Mouse (Mus musculus) CH12.LX (cell line): Measurements from ENCODE around the gene Dennd1a. TPM values are rescaled to one million over a fixed set of nuclear protein-coding genes. Genes with fewer than 3 reads are reported as not detected.

Experiments
- DNase-seq: peaks from one replicate; pipeline ENCODE4 v3.0.0-alpha.2; 2013; ENCODE audit errors: extremely low read depth
- H3K27ac ChIP-seq: 2 replicates; pipeline ENCODE4 v1.5.1; 2012; ENCODE audit warnings: low read depth, mild to moderate bottlenecking, control low read depth, moderate library complexity; ENCODE audit not compliant: insufficient read depth
- H3K27me3 ChIP-seq: replicated peaks from 2 replicates; pipeline ENCODE3; 2012; ENCODE audit warnings: inconsistent platforms
- H3K36me3 ChIP-seq, 2 experiments: replicated peaks in 1 of 2; 2 replicates each; pipeline versions ENCODE3 to v1.6.1; 2012; ENCODE audit warnings: inconsistent platforms in 1 of 2, low read length in 1 of 2, mild to moderate bottlenecking in 1 of 2, mixed read lengths in 1 of 2, moderate library complexity in 1 of 2; ENCODE audit not compliant: control insufficient read depth in 1 of 2, insufficient read depth in 1 of 2
- H3K4me1 ChIP-seq, 2 experiments: 2 replicates each; pipeline ENCODE4 v1.6.1; 2012; ENCODE audit warnings: inconsistent platforms in 1 of 2, moderate library complexity in 1 of 2; ENCODE audit not compliant: insufficient read depth in 2 of 2, control insufficient read depth in 1 of 2
- H3K4me2 ChIP-seq: 2 replicates; pipeline ENCODE4 v1.6.1; 2012; ENCODE audit warnings: low read depth, mild to moderate bottlenecking, control low read depth; ENCODE audit not compliant: poor library complexity, insufficient read depth, severe bottlenecking
- H3K4me3 ChIP-seq, 3 experiments: fragments of 150-350 bp in 1 of 3; sonication (generic) in 1 of 3; replicated peaks in 1 of 3; 2 replicates each; pipeline versions ENCODE3 to v1.5.1; 2011 to 2012; ENCODE audit warnings: low read depth in 2 of 3, low read length in 2 of 3, mild to moderate bottlenecking in 2 of 3, moderate library complexity in 2 of 3, control low read depth in 1 of 3, improper control_type of control experiment in 1 of 3, inconsistent platforms in 1 of 3, mixed read lengths in 1 of 3; ENCODE audit not compliant: poor library complexity in 1 of 3
- H3K79me2 ChIP-seq: replicated peaks from 2 replicates; pipeline ENCODE4 v1.6.1; 2012; ENCODE audit warnings: mild to moderate bottlenecking, moderate library complexity; ENCODE audit not compliant: control insufficient read depth, poor library complexity, insufficient read depth, severe bottlenecking; ENCODE audit errors: extremely low read depth
- H3K9ac ChIP-seq: 2 replicates; pipeline ENCODE4 v1.6.1; 2012; ENCODE audit warnings: low read depth, mild to moderate bottlenecking, control low read depth, moderate library complexity; ENCODE audit not compliant: insufficient read depth
- H3K9me3 ChIP-seq: replicated peaks from 2 replicates; pipeline ENCODE3; 2012; ENCODE audit warnings: low read length, inconsistent platforms, mixed read lengths
- CHD2 ChIP-seq: IDR thresholded peaks from 2 replicates; pipeline ENCODE4 v1.6.1; 2011; ENCODE audit warnings: low read length, improper control_type of control experiment
- E2F4 ChIP-seq: IDR thresholded peaks from 2 replicates; pipeline ENCODE4 v1.6.1; 2011; ENCODE audit warnings: low read depth, low read length, improper control_type of control experiment; ENCODE audit not compliant: insufficient replicate concordance
- ELF1 ChIP-seq: IDR thresholded peaks from 2 replicates; pipeline ENCODE4 v1.6.1; 2014; ENCODE audit warnings: low read depth, mild to moderate bottlenecking, inconsistent platforms, low read length, improper control_type of control experiment
- EP300 ChIP-seq: IDR thresholded peaks from 2 replicates; pipeline ENCODE4 v1.6.1; 2011; ENCODE audit warnings: low read length, improper control_type of control experiment
- ETS1 ChIP-seq: conservative IDR thresholded peaks from 2 replicates; pipeline ENCODE4 v1.6.1; 2012; ENCODE audit warnings: low read depth, mild to moderate bottlenecking, inconsistent platforms, low read length, improper control_type of control experiment, moderate library complexity
- GABPA ChIP-seq: IDR thresholded peaks from 2 replicates; pipeline ENCODE4 v1.6.1; 2012; ENCODE audit warnings: low read depth, low read length, improper control_type of control experiment, inconsistent platforms; ENCODE audit not compliant: insufficient replicate concordance
- HCFC1 ChIP-seq: IDR thresholded peaks from 2 replicates; pipeline ENCODE4 v1.6.1; 2012; ENCODE audit warnings: low read depth, mild to moderate bottlenecking, inconsistent platforms, low read length, improper control_type of control experiment
- IRF4 ChIP-seq: IDR thresholded peaks from 2 replicates; pipeline ENCODE4 v1.6.1; 2014; ENCODE audit warnings: low read depth, mild to moderate bottlenecking, inconsistent platforms, low read length, improper control_type of control experiment
- JUND ChIP-seq: conservative IDR thresholded peaks from 2 replicates; pipeline ENCODE4 v1.6.1; 2011; ENCODE audit warnings: low read depth, low read length, improper control_type of control experiment
- KAT2A ChIP-seq: IDR thresholded peaks from 2 replicates; pipeline ENCODE4 v1.6.1; 2012; ENCODE audit warnings: low read length, improper control_type of control experiment, inconsistent platforms; ENCODE audit not compliant: insufficient replicate concordance
- MAFK ChIP-seq: IDR thresholded peaks from 2 replicates; pipeline ENCODE4 v1.6.1; 2011; ENCODE audit warnings: low read length, improper control_type of control experiment; ENCODE audit not compliant: insufficient replicate concordance
- MEF2A ChIP-seq: IDR thresholded peaks from 2 replicates; pipeline ENCODE4 v1.6.1; 2014; ENCODE audit warnings: low read depth, mild to moderate bottlenecking, inconsistent platforms, low read length, improper control_type of control experiment, borderline replicate concordance
- MYC ChIP-seq: IDR thresholded peaks from 2 replicates; pipeline ENCODE4 v1.6.1; 2011; ENCODE audit warnings: low read depth, mild to moderate bottlenecking, improper control_type of control experiment, low read length
- NRF1 ChIP-seq: IDR thresholded peaks from 2 replicates; pipeline ENCODE4 v1.6.1; 2014; ENCODE audit warnings: low read depth, mild to moderate bottlenecking, inconsistent platforms, low read length, improper control_type of control experiment, moderate library complexity
- PAX5 ChIP-seq: IDR thresholded peaks from 2 replicates; pipeline ENCODE4 v1.6.1; 2012; ENCODE audit warnings: low read length, inconsistent platforms, mixed read lengths
- POLR2A ChIP-seq: IDR thresholded peaks from 2 replicates; pipeline ENCODE4 v1.6.1; 2011; ENCODE audit warnings: low read depth, mild to moderate bottlenecking, improper control_type of control experiment, low read length
- RCOR1 ChIP-seq: conservative IDR thresholded peaks from 2 replicates; pipeline ENCODE4 v1.6.1; 2012; ENCODE audit warnings: low read depth, mild to moderate bottlenecking, inconsistent platforms, low read length, improper control_type of control experiment
- SMC3 ChIP-seq: IDR thresholded peaks from 2 replicates; pipeline ENCODE4 v1.6.1; 2011; ENCODE audit warnings: low read depth, low read length, improper control_type of control experiment
- UBTF ChIP-seq: IDR thresholded peaks from 2 replicates; pipeline ENCODE4 v1.6.1; 2012; ENCODE audit warnings: low read depth, mild to moderate bottlenecking, inconsistent platforms, low read length, improper control_type of control experiment, moderate library complexity
- USF1 ChIP-seq: IDR thresholded peaks from 2 replicates; pipeline ENCODE4 v1.6.1; 2014; ENCODE audit warnings: low read depth, mild to moderate bottlenecking, inconsistent platforms, low read length, improper control_type of control experiment
- dilution Hi-C: fragments of 300-500 bp; cut with MboI; formaldehyde crosslinking; loops from 2 replicates; pipeline ENCODE4 v1.14.3; 2020; ENCODE audit warnings: low sequenced_read_pairs; ENCODE audit not compliant: extremely low pct_unique_long_range_greater_than_20kb, extremely low pct_ligation_motif_present
- in situ Hi-C: fragments of 300-500 bp; cut with MboI; formaldehyde crosslinking; loops from 3 replicates; pipeline ENCODE4 v1.14.3; 2019; ENCODE audit warnings: low sequenced_read_pairs, low pct_ligation_motif_present, low pct_unique_long_range_greater_than_20kb, mixed read lengths
- polyA plus RNA-seq: library from polyadenylated mRNA; unstranded; fragments of >175 nt; gene quantifications from 2 replicates; pipeline ENCODE4 v1.2.1, GENCODE M21; 2012; ENCODE audit warnings: low read depth; ENCODE audit not compliant: insufficient read length
- total RNA-seq, 2 experiments: library from RNA; depleted of rRNA; stranded (reverse); fragments of 300-350 nt in 1 of 2; fragments of >200 nt in 1 of 2; gene quantifications; 2 replicates each; pipeline ENCODE4 v1.2.3; 2012 to 2014

Gene Dennd1a
- total and polyA plus RNA-seq, 3 experiments: 2.7 to 7.3 (median 4.3) TPM

GRCm38 (mm10) chr2:38280376-38280775, 6.8 kb downstream of the Dennd1a start:
- no peak for DNase-seq
- H3K9ac ChIP-seq: no peak overlapping the region
- no peak overlapping the region for H3K4me2 ChIP-seq
- in situ Hi-C loops (no loop called here), dilution Hi-C loops (no loop called here)
- no peaks in the 10 kb centered on the region for H3K9me3 ChIP-seq
- peaks cover 4 to 15% of the 10 kb centered on the region in 2 experiments; a peak in 2 of 4 replicates for H3K4me1 ChIP-seq
- H3K79me2 ChIP-seq: peaks cover 2% of the 10 kb centered on the region; the same call in 1 of the 2 replicates
- H3K27ac ChIP-seq: no peak overlapping the region
- H3K27me3 ChIP-seq: no peaks in the 10 kb centered on the region
- no peaks in the 10 kb centered on the region for H3K36me3 ChIP-seq
- H3K4me3 ChIP-seq: no peak overlapping the region
- no peak for TF ChIP-seq IRF4
- no peak for TF ChIP-seq GABPA
- no peak for TF ChIP-seq MEF2A
- TF ChIP-seq HCFC1: no peak
- no peak for TF ChIP-seq POLR2A
- no peak for TF ChIP-seq ELF1
- no peak for TF ChIP-seq PAX5
- TF ChIP-seq UBTF: no peak
- TF ChIP-seq CHD2: no peak
- no peak for TF ChIP-seq JUND
- no peak for TF ChIP-seq NRF1

DNA sequence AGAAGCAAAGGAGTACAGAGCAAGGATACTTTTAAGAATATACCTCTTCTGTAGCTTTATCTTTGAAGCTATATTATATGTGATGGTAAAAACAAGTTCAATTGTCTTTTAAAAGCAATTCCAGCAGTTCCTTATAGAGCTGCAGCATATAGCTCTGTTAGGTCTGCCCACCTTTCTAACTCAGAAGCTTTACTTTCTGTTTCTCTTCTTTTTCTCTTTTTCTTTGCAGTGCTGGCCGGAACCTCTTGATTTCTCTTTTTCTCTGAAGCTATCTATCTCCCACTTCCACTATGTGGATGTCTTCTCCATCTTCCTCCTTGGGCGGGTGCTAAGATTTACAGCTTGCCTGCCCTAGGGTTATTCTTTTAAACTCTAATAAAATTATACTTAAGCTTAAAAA, 12.2 kb downstream of the Dennd1a start:
- no peaks in the 10 kb centered on the region for H3K9me3 ChIP-seq
- H3K4me3 ChIP-seq: no peak overlapping the region
- H3K36me3 ChIP-seq: peaks cover 0 to 3% of the 10 kb centered on the region in 2 experiments
- TF ChIP-seq IRF4 (no peak), E2F4 (no peak), USF1 (no peak), SMC3 (no peak)
- H3K79me2 ChIP-seq: no peaks in the 10 kb centered on the region
- in situ Hi-C loops: no loop called here
- no peaks in the 10 kb centered on the region for H3K27me3 ChIP-seq
- H3K4me1 ChIP-seq: peaks cover 0 to 5% of the 10 kb centered on the region in 2 experiments; a peak in 1 of 4 replicates
- DNase-seq: no peak
- H3K4me2 ChIP-seq: no peak overlapping the region
- no peak overlapping the region for H3K9ac ChIP-seq
- dilution Hi-C loops: no loop called here
- no peak overlapping the region for H3K27ac ChIP-seq

GRCm38 (mm10) chr2:38263653-38264052, 23.5 kb downstream of the Dennd1a start:
- H3K36me3 ChIP-seq: peaks cover 0 to 5% of the 10 kb centered on the region in 2 experiments
- H3K27ac ChIP-seq: no peak overlapping the region
- dilution Hi-C loops (no loop called here), in situ Hi-C loops (no loop called here)
- no peak overlapping the region for H3K4me2 ChIP-seq
- TF ChIP-seq ETS1 (no peak), MYC (no peak), MAFK (no peak), RCOR1 (no peak), KAT2A (no peak), UBTF (no peak), EP300 (no peak), PAX5 (no peak)
- no peak overlapping the region for H3K4me3 ChIP-seq
- H3K4me1 ChIP-seq: no peaks in the 10 kb centered on the region
- no peak overlapping the region for H3K9ac ChIP-seq
- DNase-seq: no peak
- no peaks in the 10 kb centered on the region for H3K9me3 ChIP-seq
- no peaks in the 10 kb centered on the region for H3K27me3 ChIP-seq
- no peaks in the 10 kb centered on the region for H3K79me2 ChIP-seq
